Mouse (Mus musculus) embryonic facial prominence, embryonic 12.5 days (tissue): ENCODE results near the gene Ubqln4. TPM values are rescaled to one million over a fixed set of nuclear protein-coding genes. Genes with fewer than 3 reads are reported as not detected.

Experiments
- ATAC-seq: fragments of 200-750 bp; cut with Nextera tagmentation; 2 replicates; pipeline ENCODE4 v1.8.0; 2017; ENCODE audit not compliant: insufficient number of reproducible peaks, insufficient read depth, low FRiP score, low TSS enrichment
- H3K27ac ChIP-seq: fragments of 300-500 bp; sonication (generic); 2 replicates; pipeline ENCODE4 v1.5.1; 2016; ENCODE audit warnings: mild to moderate bottlenecking
- H3K27me3 ChIP-seq: fragments of 300-500 bp; sonication (generic); 2 replicates; pipeline ENCODE4 v1.6.1; 2016; ENCODE audit warnings: mild to moderate bottlenecking, moderate library complexity
- H3K36me3 ChIP-seq: fragments of 300-500 bp; sonication (generic); 2 replicates; pipeline ENCODE4 v1.6.1; 2016; ENCODE audit warnings: mild to moderate bottlenecking
- H3K4me1 ChIP-seq: fragments of 300-500 bp; sonication (generic); 2 replicates; pipeline ENCODE4 v1.6.1; 2016
- H3K4me2 ChIP-seq: fragments of 300-500 bp; sonication (generic); replicated peaks from 2 replicates; pipeline ENCODE4 v1.6.1; 2016; ENCODE audit warnings: mild to moderate bottlenecking, moderate library complexity
- H3K4me3 ChIP-seq: fragments of 300-500 bp; sonication (generic); 2 replicates; pipeline ENCODE4 v1.5.1; 2016; ENCODE audit warnings: mild to moderate bottlenecking
- H3K9ac ChIP-seq: fragments of 300-500 bp; sonication (generic); 2 replicates; pipeline ENCODE4 v1.6.1; 2016; ENCODE audit warnings: mild to moderate bottlenecking, moderate library complexity
- H3K9me3 ChIP-seq: fragments of 300-500 bp; sonication (generic); 2 replicates; pipeline ENCODE4 v1.6.1; 2016; ENCODE audit warnings: mild to moderate bottlenecking, moderate library complexity
- WGBS: fragments of 180-500 bp; shearing (Covaris S2); methylation state at CpG from one replicate; pipeline ENCODE4 v1.1.7; 2016; 5-methylcytosine and 5-hydroxymethylcytosine counted together
- polyA plus RNA-seq: library from polyadenylated mRNA; unstranded; fragments of >200 nt; fragmentation: Nextera tagmentation; extraction: Ambion mirVana; gene quantifications from 2 replicates; pipeline ENCODE4 v1.2.1, GENCODE M21; 2016

Ubqln4 gene
- polyA plus RNA-seq, 1 experiment from 2014 or later: 63.7 TPM

DNA sequence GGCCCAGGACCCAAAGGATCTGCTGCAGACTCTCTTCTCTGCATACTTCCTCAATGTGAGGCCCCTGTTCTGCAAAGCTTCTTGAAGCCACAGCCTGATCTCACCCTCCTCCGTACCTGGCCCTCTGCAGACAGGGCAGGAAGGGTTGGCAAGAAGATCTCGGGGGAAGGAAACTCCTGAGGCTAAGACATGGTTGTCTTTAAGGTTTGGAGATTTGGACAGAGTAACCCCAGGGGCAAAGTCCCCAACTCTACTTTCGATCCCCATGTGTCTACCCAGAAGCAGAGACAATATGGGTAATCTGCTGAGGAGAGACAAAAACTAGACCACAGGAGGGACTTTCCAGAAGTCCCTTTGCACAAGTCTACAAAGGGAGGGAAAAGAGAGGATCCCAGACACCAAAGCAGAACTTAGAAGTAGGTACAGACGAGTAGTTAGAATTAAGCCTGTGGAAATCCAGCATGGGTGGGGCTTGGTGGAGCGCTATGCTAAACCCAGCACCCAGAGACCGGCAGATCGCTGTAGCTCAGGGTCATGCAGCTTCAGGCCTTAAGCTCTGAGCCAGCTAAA is 39.9 kb upstream of the Ubqln4 start:
- H3K27ac ChIP-seq: peak overlapping the region; percentile 81
- H3K4me1 ChIP-seq: peaks cover 39% of the 10 kb centered on the region
- no peaks in the 10 kb centered on the region for H3K9me3 ChIP-seq
- H3K4me2 ChIP-seq: no peak overlapping the region
- H3K9ac ChIP-seq: no peak overlapping the region
- no peaks in the 10 kb centered on the region for H3K27me3 ChIP-seq
- no peak for ATAC-seq
- H3K36me3 ChIP-seq: no peaks in the 10 kb centered on the region
- no peak overlapping the region for H3K4me3 ChIP-seq
- 75% methylated on average over 7 of the region's 7 CpGs for WGBS

- no peaks in the 10 kb centered on the region for H3K36me3 ChIP-seq
- WGBS: 79% methylated on average over 10 of the region's 10 CpGs
- H3K27me3 ChIP-seq: no peaks in the 10 kb centered on the region
- no peaks in the 10 kb centered on the region for H3K9me3 ChIP-seq
- no peak overlapping the region for H3K4me3 ChIP-seq
- peaks cover 35% of the 10 kb centered on the region for H3K4me1 ChIP-seq
- ATAC-seq: no peak
- no peak overlapping the region for H3K27ac ChIP-seq
- H3K9ac ChIP-seq: no peak overlapping the region
- H3K4me2 ChIP-seq: no peak overlapping the region
Observed at GRCm38 (mm10) chr3:88514231-88515094, 39.1 kb upstream of the Ubqln4 start.

GRCm38 (mm10) chr3:88515095-88515386 is 38.5 kb upstream of the Ubqln4 start:
- no peak overlapping the region for H3K4me3 ChIP-seq

GRCm38 (mm10) chr3:88516407-88516806 is 37.2 kb upstream of the Ubqln4 start:
- 77% methylated on average over 2 of the region's 2 CpGs for WGBS
- Histone ChIP-seq H3K9me3 (no peaks in the 10 kb centered on the region), H3K4me3 (no peak overlapping the region), H3K36me3 (no peaks in the 10 kb centered on the region), H3K9ac (no peak overlapping the region), H3K27me3 (no peaks in the 10 kb centered on the region), H3K27ac (no peak overlapping the region), H3K4me1 (peaks cover 23% of the 10 kb centered on the region), H3K4me2 (no peak overlapping the region)
- ATAC-seq: no peak

More at GRCm38 (mm10) chr3:88515095-88515386, 38.5 kb upstream of the Ubqln4 start:
- no peaks in the 10 kb centered on the region for H3K9me3 ChIP-seq
- H3K27me3 ChIP-seq: no peaks in the 10 kb centered on the region
- H3K9ac ChIP-seq: no peak overlapping the region
- no peak overlapping the region for H3K27ac ChIP-seq
- no peaks in the 10 kb centered on the region for H3K36me3 ChIP-seq
- no peak overlapping the region for H3K4me2 ChIP-seq
- WGBS: 98% methylated on average over 2 of the region's 2 CpGs
- no peak for ATAC-seq
- H3K4me1 ChIP-seq: peaks cover 32% of the 10 kb centered on the region

DNA sequence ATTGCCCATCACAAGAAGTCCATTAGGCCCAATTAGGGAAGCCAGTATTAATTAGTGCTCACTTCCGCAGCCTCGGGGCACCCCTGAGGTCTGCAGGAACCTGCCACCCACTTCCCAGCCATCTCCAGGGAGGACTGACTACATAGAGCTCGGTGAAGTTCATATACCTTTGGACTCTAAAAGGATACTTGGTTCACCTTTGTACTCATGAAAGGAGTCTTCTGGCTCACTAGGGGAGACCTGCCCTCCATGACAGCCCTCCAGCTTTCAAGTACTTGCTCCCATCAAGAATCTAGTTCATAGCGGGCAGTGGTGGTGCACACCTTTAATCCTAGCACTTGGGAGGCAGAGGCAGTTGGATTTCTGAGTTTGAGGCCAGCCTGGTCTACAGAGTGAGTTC is 35.1 kb upstream of the Ubqln4 start:
- WGBS: 77% methylated on average over 4 of the region's 4 CpGs
- ATAC-seq: no peak
- no peak overlapping the region for H3K9ac ChIP-seq
- no peak overlapping the region for H3K4me2 ChIP-seq
- peaks cover 3% of the 10 kb centered on the region for H3K4me1 ChIP-seq
- peaks cover 7% of the 10 kb centered on the region; the same call in 1 of the 2 replicates for H3K36me3 ChIP-seq
- H3K4me3 ChIP-seq: no peak overlapping the region
- H3K27me3 ChIP-seq: no peaks in the 10 kb centered on the region
- no peak overlapping the region for H3K27ac ChIP-seq
- no peaks in the 10 kb centered on the region for H3K9me3 ChIP-seq

DNA sequence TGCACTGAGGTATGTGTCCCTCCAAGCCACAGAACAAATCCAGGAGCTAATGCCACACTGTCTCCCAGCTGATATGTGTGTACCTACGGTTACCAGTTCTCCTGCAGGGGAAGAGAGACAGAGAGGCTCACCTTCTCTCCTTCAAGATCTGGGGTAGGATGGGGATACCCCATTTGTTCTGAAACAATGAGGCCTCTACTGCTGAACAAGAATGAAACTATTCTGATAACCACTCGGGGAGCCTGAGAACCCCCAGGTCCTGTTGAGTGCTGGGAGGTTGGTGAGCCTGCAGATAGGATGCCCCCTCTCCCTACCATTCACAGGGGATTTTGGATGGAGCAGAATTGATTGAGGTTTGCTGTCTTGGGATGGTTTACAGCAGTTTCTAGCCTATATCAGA is 33.5 kb upstream of the Ubqln4 start:
- ATAC-seq: no peak
- Histone ChIP-seq H3K4me2 (no peak overlapping the region), H3K36me3 (peaks cover 23% of the 10 kb centered on the region), H3K4me1 (no peaks in the 10 kb centered on the region), H3K27ac (no peak overlapping the region), H3K27me3 (no peaks in the 10 kb centered on the region), H3K4me3 (no peak overlapping the region), H3K9ac (no peak overlapping the region), H3K9me3 (no peaks in the 10 kb centered on the region)
- WGBS: 76% methylated on average over 2 of the region's 2 CpGs

DNA sequence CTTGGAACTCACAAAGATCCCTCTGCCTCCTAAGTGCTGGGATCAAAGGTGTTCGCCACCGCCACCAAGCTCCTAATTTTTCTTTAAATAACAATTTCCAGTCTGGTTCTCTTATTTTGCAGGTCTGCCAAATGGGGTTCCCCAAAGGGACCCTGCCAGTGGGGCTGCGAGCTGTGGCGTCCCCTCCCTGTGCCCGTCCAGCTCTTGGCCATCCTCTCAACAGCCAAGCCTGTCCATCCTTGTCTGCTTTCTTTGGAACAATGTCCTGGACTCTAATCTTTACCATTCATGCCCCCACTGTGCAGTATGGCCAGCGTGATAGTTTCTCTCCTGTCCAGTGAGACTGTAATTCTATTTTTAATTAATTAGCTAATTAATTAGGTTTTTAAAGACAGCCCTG is 32.4 kb upstream of the Ubqln4 start:
- H3K4me2 ChIP-seq: no peak overlapping the region
- no peak overlapping the region for H3K27ac ChIP-seq
- WGBS: 89% methylated on average over 6 of the region's 6 CpGs
- no peaks in the 10 kb centered on the region for H3K27me3 ChIP-seq
- peaks cover 4% of the 10 kb centered on the region; the same call in 1 of the 2 replicates for H3K4me1 ChIP-seq
- H3K36me3 ChIP-seq: peaks cover 24% of the 10 kb centered on the region
- no peak for ATAC-seq
- no peak overlapping the region for H3K9ac ChIP-seq
- no peak overlapping the region for H3K4me3 ChIP-seq
- no peaks in the 10 kb centered on the region for H3K9me3 ChIP-seq

- H3K4me3 ChIP-seq: no peak overlapping the region
Observed at GRCm38 (mm10) chr3:88521803-88522331, 31.7 kb upstream of the Ubqln4 start.

DNA sequence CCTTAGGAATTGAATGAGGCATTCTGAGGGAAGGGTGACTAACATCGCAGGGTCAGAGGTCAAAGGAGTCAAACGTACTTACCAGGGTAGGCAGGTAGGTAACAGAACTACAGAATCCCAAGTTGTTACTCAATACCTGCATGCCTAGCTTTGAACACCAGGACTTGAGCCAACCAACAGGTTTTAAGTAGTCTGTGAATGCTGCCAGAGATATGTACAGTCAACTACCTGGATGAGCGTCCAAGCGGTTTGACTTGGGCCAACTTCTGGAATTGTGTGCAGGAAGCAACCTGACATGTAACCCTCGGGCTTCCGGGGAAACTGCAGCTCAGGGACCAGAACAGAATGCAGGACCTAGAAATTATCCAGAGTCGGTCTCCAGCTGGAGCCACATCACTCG is 30.5 kb upstream of the Ubqln4 start:
- Histone ChIP-seq H3K4me3 (no peak overlapping the region), H3K4me2 (no peak overlapping the region), H3K36me3 (peaks cover 24% of the 10 kb centered on the region), H3K27ac (no peak overlapping the region), H3K4me1 (peaks cover 14% of the 10 kb centered on the region), H3K9me3 (no peaks in the 10 kb centered on the region), H3K27me3 (no peaks in the 10 kb centered on the region), H3K9ac (no peak overlapping the region)
- WGBS: 90% methylated on average over 8 of the region's 8 CpGs
- no peak for ATAC-seq

More at GRCm38 (mm10) chr3:88521803-88522331, 31.7 kb upstream of the Ubqln4 start:
- H3K27ac ChIP-seq: no peak overlapping the region
- no peaks in the 10 kb centered on the region for H3K9me3 ChIP-seq
- no peak overlapping the region for H3K9ac ChIP-seq
- peaks cover 7% of the 10 kb centered on the region; the same call in 1 of the 2 replicates for H3K4me1 ChIP-seq
- peaks cover 24% of the 10 kb centered on the region for H3K36me3 ChIP-seq
- no peak overlapping the region for H3K4me2 ChIP-seq
- ATAC-seq: 0 out of 2 replicates have a peak, but pooled peaks have one; percentile 26
- H3K27me3 ChIP-seq: no peaks in the 10 kb centered on the region
- 31% methylated on average over 9 of the region's 9 CpGs for WGBS

GRCm38 (mm10) chr3:88525021-88525420 is 28.5 kb upstream of the Ubqln4 start:
- Histone ChIP-seq H3K9ac (no peak overlapping the region), H3K4me1 (peaks cover 32% of the 10 kb centered on the region), H3K9me3 (no peaks in the 10 kb centered on the region), H3K4me3 (no peak overlapping the region), H3K27ac (no peak overlapping the region), H3K27me3 (no peaks in the 10 kb centered on the region), H3K4me2 (no peak overlapping the region), H3K36me3 (peaks cover 24% of the 10 kb centered on the region)
- 84% methylated on average over 5 of the region's 5 CpGs for WGBS
- no peak for ATAC-seq

DNA sequence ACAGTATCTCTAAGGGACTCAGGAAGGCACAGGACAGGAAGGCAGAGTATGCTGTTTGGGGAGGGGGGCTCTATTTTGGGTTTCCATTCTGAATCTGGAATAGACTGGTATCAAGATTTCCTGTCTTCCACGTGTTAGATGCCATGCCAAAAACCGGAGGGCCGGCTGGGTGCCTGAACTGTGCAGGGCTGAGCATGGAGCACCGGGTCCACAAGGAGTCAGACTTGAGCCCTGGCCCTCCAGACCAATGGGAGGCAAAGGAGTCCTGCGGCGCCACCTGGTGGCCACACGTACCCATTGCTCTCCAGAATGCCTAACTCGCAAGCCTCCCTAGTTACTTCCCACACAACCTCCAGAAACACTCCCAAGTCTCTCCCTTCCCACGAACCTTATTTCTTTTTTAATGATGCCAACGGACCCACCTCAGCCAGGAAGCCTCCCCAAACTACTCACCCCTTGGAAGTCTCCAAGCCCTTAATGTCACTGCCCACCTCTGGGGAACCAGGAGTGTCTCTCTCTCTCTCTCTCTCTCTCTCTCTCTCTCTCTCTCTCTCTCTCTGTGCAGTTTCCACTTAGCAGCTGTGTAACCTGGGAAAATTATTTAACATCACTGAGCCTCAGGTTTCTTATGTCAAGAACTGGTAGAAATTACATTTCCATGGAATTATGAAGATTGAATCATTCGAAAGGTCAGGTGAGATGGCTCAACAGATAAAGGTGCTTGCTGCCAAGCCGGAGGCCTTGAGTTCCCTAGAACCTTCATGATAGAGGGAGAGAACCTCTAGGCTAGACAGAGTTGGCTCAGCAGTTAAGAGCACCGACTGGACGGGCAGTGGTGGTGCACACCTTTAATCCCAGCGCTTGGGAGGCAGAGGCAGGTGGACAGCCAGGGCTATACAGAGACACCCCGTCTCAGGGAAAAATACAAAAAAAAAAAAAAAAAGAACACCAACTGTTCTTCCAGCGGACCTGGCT is 27.1 kb upstream of the Ubqln4 start:
- Histone ChIP-seq H3K27ac (peak overlapping the region; percentile 20; the same call in 1 of the 2 replicates), H3K9me3 (no peaks in the 10 kb centered on the region), H3K4me3 (0 out of 2 replicates have a peak overlapping the region, but pooled peaks have one; percentile 7), H3K27me3 (no peaks in the 10 kb centered on the region), H3K9ac (0 out of 2 replicates have a peak overlapping the region, but pooled peaks have one; percentile 27), H3K4me1 (peaks cover 36% of the 10 kb centered on the region), H3K4me2 (peak overlapping the region; percentile 18; the same call in 1 of the 2 replicates), H3K36me3 (peaks cover 24% of the 10 kb centered on the region)
- ATAC-seq: 0 out of 2 replicates have a peak, but pooled peaks have one; percentile 31
- WGBS: 30% methylated on average over 17 of the region's 17 CpGs
